Mouse (Mus musculus) heart, postnatal 36 days (tissue): ENCODE data around the gene S100a3. TPM values are rescaled to one million over a fixed set of nuclear protein-coding genes. Genes with fewer than 3 reads are reported as not detected.

Source experiments
- DNase-seq, 2 experiments: peaks; one replicate each; pipeline ENCODE4 v3.0.0; 2021 to 2022
- intact Hi-C: fragments of 180-260 bp; cut with DNase I; formaldehyde crosslinking; loops from one replicate; pipeline ENCODE4 v1.15.1; 2025
- total RNA-seq, 2 experiments: library from RNA; stranded (reverse); gene quantifications; 2 replicates each; pipeline ENCODE4 v1.2.3; 2021

Gene S100a3
- total RNA-seq, 2 experiments from 2014 or later = not detected

- no peak for DNase-seq
- intact Hi-C loops = no loop called here
Measured at GRCm38 (mm10) chr3:90600036-90600435, 39.7 kb downstream of the S100a3 start.

DNA sequence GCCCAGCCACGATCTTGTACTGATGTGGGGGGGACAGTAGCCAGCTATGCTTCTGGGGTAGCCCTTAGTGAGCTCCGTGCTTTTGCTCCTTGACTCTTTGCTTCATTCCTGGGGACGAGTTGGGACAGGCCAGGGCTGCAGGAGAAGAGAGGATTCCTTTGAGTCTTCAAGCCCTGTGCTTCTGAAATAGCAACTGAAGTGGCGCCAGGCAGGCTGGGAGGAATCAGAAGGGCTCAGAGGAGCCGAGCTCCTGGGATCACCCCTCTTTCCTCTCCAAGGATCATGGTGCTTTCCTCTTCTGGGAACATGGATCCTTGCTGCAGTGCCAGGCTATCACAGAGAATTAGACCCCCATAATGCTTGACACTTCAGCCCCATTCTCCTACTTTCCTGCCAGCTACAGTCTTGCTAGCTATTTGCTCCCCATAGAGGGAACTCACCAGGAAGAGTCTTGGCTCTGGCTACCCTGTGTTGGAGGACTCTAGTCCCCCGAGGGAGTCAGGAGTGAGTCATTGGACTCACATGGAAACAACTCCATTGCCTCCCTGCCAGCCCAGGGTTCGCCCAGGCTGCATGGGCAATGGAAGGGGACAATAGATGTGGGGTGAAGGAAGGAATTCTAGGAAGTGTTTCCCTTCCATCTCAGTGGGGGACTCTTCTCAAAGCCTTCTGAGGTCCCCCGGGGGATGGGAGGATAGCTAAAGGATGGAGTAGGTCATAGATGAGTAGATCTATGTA is 40.2 kb downstream of the S100a3 start:
- intact Hi-C loops = no loop called here
- peak; percentile 45 to 63 for DNase-seq

GRCm38 (mm10) chr3:90601486-90602110 is 41.2 kb downstream of the S100a3 start, which contains the start of gene Gm42674:
Gene Gm42674, plus strand, starts transcription at chr3:90601904.
- no peak for DNase-seq
- intact Hi-C loops = no loop called here

DNA sequence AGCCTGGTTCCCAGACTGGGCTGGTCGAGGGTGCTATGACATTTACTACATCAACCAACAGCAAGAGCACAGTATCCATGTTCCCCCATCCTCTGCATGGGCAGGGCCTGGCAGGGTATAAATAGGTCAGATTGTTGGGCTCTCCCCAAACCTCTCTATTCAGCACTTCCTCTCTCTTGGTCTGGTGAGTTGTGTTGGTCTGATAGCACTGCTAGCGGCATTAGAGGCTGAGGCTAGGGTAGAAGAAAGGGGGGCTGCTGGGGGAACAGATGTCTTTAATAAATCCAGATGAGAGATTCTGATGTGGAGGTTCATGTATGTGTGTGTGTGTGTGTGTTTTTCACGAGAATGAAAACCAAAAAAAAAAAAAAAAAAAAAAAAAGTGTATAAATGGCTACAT is 43.2 kb downstream of the S100a3 start, which contains the start of gene S100a4:
Gene S100a4, plus strand, starts transcription at position 149 of the 400 bp plus-strand sequence.
- no peak for DNase-seq
- intact Hi-C loops = no loop called here

DNA sequence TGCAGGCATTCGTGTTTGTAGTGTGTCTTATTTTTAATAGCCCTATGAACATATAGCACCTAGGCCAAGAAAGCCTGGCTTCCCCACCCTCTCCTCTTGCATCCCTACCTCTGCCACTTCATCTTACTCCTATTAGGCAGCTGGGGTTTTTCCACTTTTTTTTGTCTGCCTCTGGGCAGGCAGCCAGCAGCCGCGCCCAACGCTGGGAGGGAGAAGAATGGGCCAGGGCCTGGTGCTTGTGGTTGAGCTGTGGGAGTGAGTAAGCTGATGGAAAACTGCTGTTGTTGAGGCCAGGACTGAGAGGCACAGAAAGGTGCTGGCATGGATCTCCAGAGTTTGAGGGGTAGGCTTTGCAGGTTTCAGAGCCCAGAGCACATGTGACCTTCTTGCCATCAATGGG is 44.0 kb downstream of the S100a3 start:
- DNase-seq = peak; percentile 83
- intact Hi-C loops = no loop called here

- DNase-seq = no peak
- intact Hi-C loops = no loop called here
Measured at GRCm38 (mm10) chr3:90605049-90605448, 44.7 kb downstream of the S100a3 start.

DNA sequence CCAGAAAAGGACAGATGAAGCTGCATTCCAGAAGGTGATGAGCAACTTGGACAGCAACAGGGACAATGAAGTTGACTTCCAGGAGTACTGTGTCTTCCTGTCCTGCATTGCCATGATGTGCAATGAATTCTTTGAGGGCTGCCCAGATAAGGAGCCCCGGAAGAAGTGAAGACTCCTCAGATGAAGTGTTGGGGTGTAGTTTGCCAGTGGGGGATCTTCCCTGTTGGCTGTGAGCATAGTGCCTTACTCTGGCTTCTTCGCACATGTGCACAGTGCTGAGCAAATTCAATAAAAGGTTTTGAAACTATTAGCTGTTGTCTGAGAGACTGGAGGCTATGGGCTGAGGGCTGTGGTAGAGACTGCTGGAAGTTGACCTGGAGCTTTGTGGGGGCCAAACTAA is 45.4 kb downstream of the S100a3 start:
- intact Hi-C loops = no loop called here
- DNase-seq = no peak

DNA sequence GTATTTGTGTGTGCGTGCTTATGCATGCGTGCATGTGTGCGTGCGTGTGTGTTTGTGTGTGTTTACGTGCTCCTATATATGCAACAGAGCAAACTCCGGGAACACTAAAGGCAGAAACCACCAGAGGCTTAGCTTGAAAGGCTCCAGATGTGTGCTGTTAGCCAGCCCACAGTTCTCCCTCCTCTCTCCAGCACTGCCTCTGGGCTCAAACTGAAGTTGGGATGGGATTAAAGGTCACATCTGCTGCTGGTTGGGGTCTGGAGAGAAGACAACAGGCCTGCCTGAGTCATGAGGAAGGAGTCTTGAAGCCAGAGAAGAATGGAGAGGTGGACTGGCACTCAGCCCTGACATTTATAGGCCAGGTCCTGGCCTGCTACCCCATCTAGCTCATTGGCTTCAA is 45.8 kb downstream of the S100a3 start:
- DNase-seq = peak in 1 of 2 experiments; percentile 38
- intact Hi-C loops = no loop called here

DNA sequence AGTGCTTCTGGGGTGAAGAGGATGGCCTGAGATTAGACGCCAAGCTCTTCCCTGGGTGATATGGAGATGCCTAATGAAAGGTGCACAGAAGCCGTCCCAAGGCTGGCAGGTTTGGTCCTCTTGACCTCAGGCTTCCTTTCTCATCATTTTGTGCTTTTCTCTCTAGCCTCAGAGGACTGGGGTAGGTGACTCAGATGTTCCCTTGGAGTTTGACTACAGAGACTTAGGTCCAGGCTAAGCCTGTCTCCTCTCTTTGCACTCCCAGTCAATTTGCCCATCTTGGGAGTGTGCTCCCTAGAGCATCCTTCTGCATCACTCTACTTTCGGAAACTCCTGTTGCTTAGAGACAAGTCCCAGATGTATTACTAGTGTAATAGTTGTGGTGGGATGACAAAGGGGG is 47.0 kb downstream of the S100a3 start:
- intact Hi-C loops = no loop called here
- no peak for DNase-seq

DNA sequence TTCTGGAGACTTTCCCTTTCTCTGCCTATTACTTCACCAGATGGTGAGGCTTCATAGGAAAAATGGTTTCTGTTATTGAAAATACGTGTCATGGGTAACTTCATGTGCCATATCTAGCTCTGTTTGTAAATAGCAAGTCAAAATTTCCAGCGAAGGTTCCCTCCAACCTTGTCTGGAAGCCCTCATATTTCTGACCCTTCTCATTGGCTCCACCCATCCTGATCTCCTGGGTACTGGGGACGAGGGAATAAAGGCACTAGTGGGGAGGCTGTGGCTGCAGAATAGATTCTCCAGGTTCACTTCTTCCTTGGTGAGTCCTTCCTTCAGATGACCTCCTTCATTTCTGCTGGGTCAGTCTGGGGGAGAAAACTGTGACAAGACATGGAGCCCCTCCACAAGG is 47.8 kb downstream of the S100a3 start, which contains the start of gene S100a5:
Gene S100a5, plus strand, starts transcription at position 301 of the 400 bp plus-strand sequence.
- intact Hi-C loops = no loop called here
- DNase-seq = no peak

- no peak for DNase-seq
- intact Hi-C loops = no loop called here
Measured at GRCm38 (mm10) chr3:90609102-90609501, 48.7 kb downstream of the S100a3 start.

GRCm38 (mm10) chr3:90611494-90611893 is 51.1 kb downstream of the S100a3 start:
- intact Hi-C loops = loop anchor here (10.0 kb wide), 1 partner anchor 197 kb away; no protein-coding TSS in a partner anchor

GRCm38 (mm10) chr3:90612061-90612460 is 51.7 kb downstream of the S100a3 start:
- intact Hi-C loops = loop anchor here (10.0 kb wide), 1 partner anchor 197 kb away; no protein-coding TSS in a partner anchor

More at GRCm38 (mm10) chr3:90611494-90611893, 51.1 kb downstream of the S100a3 start:
- no peak for DNase-seq

GRCm38 (mm10) chr3:90612728-90613291 is 52.4 kb downstream of the S100a3 start, which contains the start of gene S100a6:
Gene S100a6, plus strand, starts transcription at chr3:90612882.
- intact Hi-C loops = loop anchor here (10.0 kb wide), 1 partner anchor 198 kb away; no protein-coding TSS in a partner anchor
- DNase-seq = peak; percentile 65 to 69

More at GRCm38 (mm10) chr3:90612061-90612460, 51.7 kb downstream of the S100a3 start:
- DNase-seq = no peak

DNA sequence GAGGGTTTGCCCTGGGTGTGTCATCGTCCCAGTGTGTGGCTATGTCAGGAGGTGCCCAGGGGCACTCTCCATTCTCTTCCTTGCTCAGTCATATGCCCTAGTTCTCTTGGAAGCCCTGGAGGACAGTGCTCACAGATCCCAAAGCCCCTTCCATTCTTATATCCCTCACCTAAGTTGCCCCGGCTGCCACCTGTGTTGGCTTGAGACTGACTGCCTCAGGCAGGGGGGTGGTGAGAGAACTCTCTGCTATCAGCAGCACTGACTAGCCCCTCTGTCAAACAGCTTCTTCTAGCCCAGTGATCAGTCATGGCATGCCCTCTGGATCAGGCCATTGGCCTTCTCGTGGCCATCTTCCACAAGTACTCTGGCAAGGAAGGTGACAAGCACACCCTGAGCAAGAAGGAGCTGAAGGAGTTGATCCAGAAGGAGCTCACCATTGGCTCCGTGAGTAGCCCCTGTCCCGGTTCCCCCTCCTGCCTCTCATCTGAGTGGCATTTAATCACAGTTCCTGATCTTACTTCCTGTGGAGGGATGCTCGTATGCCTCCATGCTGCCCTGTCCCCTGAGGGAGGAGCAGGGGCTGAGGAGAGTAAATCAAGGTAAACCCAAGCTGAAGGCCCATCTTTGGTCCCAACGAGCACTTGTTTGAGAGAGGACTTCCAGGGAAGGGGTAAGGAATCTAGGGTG is 53.2 kb downstream of the S100a3 start:
- DNase-seq = no peak
- intact Hi-C loops = loop anchor here (10.0 kb wide), 1 partner anchor 199 kb away; no protein-coding TSS in a partner anchor

DNA sequence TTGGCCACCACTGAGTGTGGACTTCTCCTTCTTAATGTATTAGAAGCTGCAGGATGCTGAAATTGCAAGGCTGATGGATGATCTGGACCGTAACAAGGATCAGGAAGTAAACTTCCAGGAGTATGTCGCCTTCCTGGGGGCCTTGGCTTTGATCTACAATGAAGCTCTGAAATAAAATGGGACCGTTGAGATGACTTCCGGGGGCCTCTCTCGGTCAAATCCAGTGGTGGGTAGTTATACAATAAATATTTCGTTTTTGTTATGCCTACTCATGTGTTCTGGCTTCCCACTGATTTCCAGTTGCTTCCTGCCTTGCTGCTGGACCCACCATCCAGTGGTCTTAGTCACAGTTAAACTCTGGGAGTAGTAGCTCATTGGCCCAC is 53.8 kb downstream of the S100a3 start:
- intact Hi-C loops = loop anchor here (10.0 kb wide), 1 partner anchor 199 kb away; no protein-coding TSS in a partner anchor
- no peak for DNase-seq

- no peak for DNase-seq
- intact Hi-C loops = loop anchor here (1.0 to 10.0 kb wide), 4 partner anchors 29 to 200 kb away; partner anchors contain the start of gene Snapin
Measured at GRCm38 (mm10) chr3:90614611-90615251, 54.4 kb downstream of the S100a3 start.

DNA sequence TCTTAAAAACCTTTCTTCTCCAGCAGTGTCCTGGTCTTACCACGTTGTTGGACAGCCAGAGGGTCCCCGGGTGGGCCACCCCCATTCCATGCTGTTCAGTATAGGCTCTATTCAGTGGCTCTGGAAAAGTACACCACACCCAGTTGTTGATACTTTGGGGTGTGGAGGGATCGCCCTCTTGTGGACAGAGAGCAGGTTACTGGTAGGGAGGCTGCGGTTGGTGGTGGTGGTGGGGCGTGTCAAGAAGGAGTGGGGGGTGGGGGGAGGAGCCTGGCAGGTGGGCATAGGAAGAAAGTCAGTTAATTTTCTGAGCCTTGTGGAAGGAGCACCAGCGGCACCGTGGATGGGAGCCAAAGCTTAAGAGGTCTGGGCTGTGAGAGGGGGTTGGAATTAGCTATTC is 55.0 kb downstream of the S100a3 start:
- intact Hi-C loops = loop anchor here (1.0 to 10.0 kb wide), 4 partner anchors 30 to 201 kb away; partner anchors contain the start of gene Snapin
- DNase-seq = peak; percentile 73 to 79

DNA sequence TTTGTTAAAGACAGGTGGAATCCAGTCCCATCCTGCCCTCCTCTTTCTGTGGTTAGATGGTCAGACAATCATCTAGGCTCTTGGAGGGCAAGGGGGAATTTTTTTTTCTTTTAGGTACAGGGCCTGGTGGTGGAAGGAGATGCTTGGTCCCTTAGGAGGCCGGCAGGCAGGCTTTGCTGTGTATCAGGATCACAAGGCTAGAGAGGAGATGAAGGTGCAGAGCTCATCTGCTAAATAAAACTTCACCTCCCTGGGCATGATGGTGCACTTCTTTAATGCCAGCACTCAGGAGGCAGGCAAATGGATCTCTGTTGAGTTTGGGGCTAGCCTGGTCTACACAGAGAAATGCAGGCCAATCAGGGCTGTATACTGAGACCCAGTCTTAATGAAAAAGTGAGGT is 55.5 kb downstream of the S100a3 start:
- intact Hi-C loops = loop anchor here (1.0 to 10.0 kb wide), 4 partner anchors 31 to 201 kb away; partner anchors contain the start of gene Snapin
- no peak for DNase-seq

DNA sequence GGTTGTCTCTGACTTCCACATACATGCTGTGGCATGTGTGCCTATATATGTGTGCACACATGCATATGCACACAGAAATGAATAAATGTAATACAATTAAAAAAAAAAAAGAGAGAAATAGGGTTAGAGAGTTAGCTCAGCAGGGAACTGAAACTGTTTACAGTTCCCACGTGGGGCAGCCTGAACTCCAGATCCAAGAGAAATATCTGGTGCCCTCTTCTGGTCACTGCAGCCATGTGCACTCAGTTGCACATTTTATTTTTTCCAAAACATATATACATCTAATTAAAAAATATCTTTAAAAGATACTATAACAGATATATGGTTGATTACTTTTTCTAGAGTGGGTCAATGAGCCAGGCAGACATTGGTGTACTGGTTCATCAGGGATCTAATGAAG is 57.2 kb downstream of the S100a3 start:
- intact Hi-C loops = loop anchor here (10.0 kb wide), 1 partner anchor 203 kb away; no protein-coding TSS in a partner anchor
- no peak for DNase-seq
